Mouse (Mus musculus) myocyte (in vitro differentiated cells): ENCODE results near the gene Fbxo21.

Source experiments
- CEBPB ChIP-seq: IDR thresholded peaks from 2 replicates; pipeline ENCODE4 v1.6.1; 2011; ENCODE audit warnings: mild to moderate bottlenecking, moderate library complexity; ENCODE audit not compliant: poor library complexity, insufficient read depth, severe bottlenecking
- E2F4 ChIP-seq: IDR thresholded peaks from one replicate; pipeline ENCODE4 v1.6.1; 2011; ENCODE audit warnings: mild to moderate bottlenecking, control low read depth, moderate library complexity; ENCODE audit not compliant: insufficient read depth
- MAX ChIP-seq: IDR thresholded peaks from one replicate; pipeline ENCODE4 v1.6.1; 2011; ENCODE audit warnings: low read depth, mild to moderate bottlenecking, control low read depth
- MYOG ChIP-seq, 3 experiments: IDR thresholded peaks; one replicate each; pipeline ENCODE4 v1.6.1; 2011; ENCODE audit warnings: control low read depth in 2 of 3, low read depth in 2 of 3, mild to moderate bottlenecking in 2 of 3; ENCODE audit not compliant: insufficient read length in 2 of 3, control insufficient read depth in 1 of 3, insufficient read depth in 1 of 3
- POLR2A ChIP-seq: IDR thresholded peaks from one replicate; pipeline ENCODE4 v1.6.1; 2011; ENCODE audit warnings: low read depth, mild to moderate bottlenecking, control low read depth, moderate library complexity; ENCODE audit not compliant: insufficient read length
- POLR2AphosphoS2 ChIP-seq: IDR thresholded peaks from one replicate; pipeline ENCODE4 v1.6.1; 2011; ENCODE audit warnings: low read depth, control low read depth; ENCODE audit not compliant: insufficient read length
- REST ChIP-seq: IDR thresholded peaks from one replicate; pipeline ENCODE4 v1.6.1; 2011; ENCODE audit warnings: mild to moderate bottlenecking, control low read depth, moderate library complexity; ENCODE audit not compliant: insufficient read depth, insufficient read length
- SRF ChIP-seq: IDR thresholded peaks from one replicate; pipeline ENCODE4 v1.6.1; 2011; ENCODE audit warnings: low read depth; ENCODE audit not compliant: control insufficient read depth, insufficient read length
- TCF12 ChIP-seq: IDR thresholded peaks from one replicate; pipeline ENCODE4 v1.6.1; 2011; ENCODE audit warnings: mild to moderate bottlenecking, control low read depth; ENCODE audit not compliant: poor library complexity, insufficient read depth, severe bottlenecking
- USF1 ChIP-seq: IDR thresholded peaks from one replicate; pipeline ENCODE4 v1.6.1; 2011; ENCODE audit warnings: low read depth, mild to moderate bottlenecking, control low read depth, moderate library complexity

DNA sequence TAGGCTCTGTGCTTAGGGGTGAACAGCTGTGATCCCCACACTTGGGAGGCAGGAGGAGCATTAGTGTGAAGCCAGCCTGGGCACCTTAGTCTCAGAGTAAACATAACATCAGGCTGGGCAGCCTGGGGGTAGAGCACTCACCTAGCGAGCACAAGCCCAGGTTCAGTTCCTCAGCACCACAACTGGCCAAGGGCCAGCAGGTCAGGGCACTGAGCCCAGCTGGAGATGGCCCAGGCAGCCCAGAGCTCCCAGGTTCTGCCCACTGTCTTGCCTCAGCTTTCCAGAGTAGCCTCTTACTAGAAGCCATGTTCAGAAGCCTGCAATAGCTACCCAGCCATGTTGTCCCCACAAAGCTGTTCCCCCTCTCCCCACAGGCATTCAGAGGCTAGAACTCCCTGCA, 29.2 kb downstream of the Fbxo21 start:
- TF ChIP-seq POLR2A = no peak
- TF ChIP-seq USF1 = no peak
- TF ChIP-seq CEBPB = no peak
- no peak for TF ChIP-seq MAX
- TF ChIP-seq E2F4 = no peak
- TF ChIP-seq TCF12 = no peak
- TF ChIP-seq REST = no peak
- no peak for TF ChIP-seq POLR2AphosphoS2
- TF ChIP-seq SRF = no peak
- no peak for TF ChIP-seq MYOG (IDR thresholded peaks at IDR 0.05; ENCODE audit: control insufficient read depth in 1 of 3, insufficient read depth in 1 of 3, insufficient read length in 2 of 3, low read depth in 2 of 3)
